Mouse (Mus musculus) midbrain, embryonic 13.5 days (tissue): ENCODE results near the gene Rer1. TPM values are rescaled to one million over a fixed set of nuclear protein-coding genes. Genes with fewer than 3 reads are reported as not detected.
"Not testable (repeated sequence)": the region's sequence is repeated elsewhere in the genome, so short reads cannot be mapped to it uniquely, and the experiment has no call there.

Source experiments
- ATAC-seq: fragments of 200-750 bp; cut with Nextera tagmentation; 2 replicates; pipeline ENCODE4 v1.8.0; 2017; ENCODE audit warnings: mild to moderate bottlenecking, moderate TSS enrichment, moderate library complexity
- H3K27ac ChIP-seq: fragments of 300-500 bp; sonication (generic); 2 replicates; pipeline ENCODE4 v1.5.1; 2015; ENCODE audit warnings: inconsistent platforms, mild to moderate bottlenecking, moderate library complexity
- H3K27me3 ChIP-seq: fragments of 300-500 bp; sonication (generic); 2 replicates; pipeline ENCODE4 v1.6.1; 2015; ENCODE audit warnings: mild to moderate bottlenecking, inconsistent platforms
- H3K36me3 ChIP-seq: fragments of 300-500 bp; sonication (generic); 2 replicates; pipeline ENCODE4 v1.6.1; 2015; ENCODE audit warnings: mild to moderate bottlenecking, inconsistent platforms
- H3K4me1 ChIP-seq: fragments of 300-500 bp; sonication (generic); replicated peaks from 2 replicates; pipeline ENCODE4 v1.6.1; 2015; ENCODE audit warnings: inconsistent platforms
- H3K4me2 ChIP-seq: fragments of 300-500 bp; sonication (generic); replicated peaks from 2 replicates; pipeline ENCODE4 v1.6.1; 2015; ENCODE audit warnings: moderate library complexity, mild to moderate bottlenecking, inconsistent platforms
- H3K4me3 ChIP-seq: fragments of 300-500 bp; sonication (generic); replicated peaks from 2 replicates; pipeline ENCODE4 v1.5.1; 2015; ENCODE audit warnings: mild to moderate bottlenecking, inconsistent platforms
- H3K9ac ChIP-seq: fragments of 300-500 bp; sonication (generic); replicated peaks from 2 replicates; pipeline ENCODE4 v1.6.1; 2015; ENCODE audit warnings: mild to moderate bottlenecking, inconsistent platforms
- H3K9me3 ChIP-seq: fragments of 300-500 bp; sonication (generic); 2 replicates; pipeline ENCODE4 v1.6.1; 2016; ENCODE audit warnings: mild to moderate bottlenecking, inconsistent platforms
- WGBS: fragments of 180-500 bp; shearing (Covaris S2); methylation state at CpG from one replicate; pipeline ENCODE4 v1.1.7; 2015; 5-methylcytosine and 5-hydroxymethylcytosine counted together
- polyA plus RNA-seq: library from polyadenylated mRNA; unstranded; fragments of >200 nt; fragmentation: Nextera tagmentation; extraction: Ambion mirVana; gene quantifications from 2 replicates; pipeline ENCODE4 v1.2.1, GENCODE M21; 2015

The Rer1 gene
- polyA plus RNA-seq, 1 experiment from 2014 or later, result 121 TPM

DNA sequence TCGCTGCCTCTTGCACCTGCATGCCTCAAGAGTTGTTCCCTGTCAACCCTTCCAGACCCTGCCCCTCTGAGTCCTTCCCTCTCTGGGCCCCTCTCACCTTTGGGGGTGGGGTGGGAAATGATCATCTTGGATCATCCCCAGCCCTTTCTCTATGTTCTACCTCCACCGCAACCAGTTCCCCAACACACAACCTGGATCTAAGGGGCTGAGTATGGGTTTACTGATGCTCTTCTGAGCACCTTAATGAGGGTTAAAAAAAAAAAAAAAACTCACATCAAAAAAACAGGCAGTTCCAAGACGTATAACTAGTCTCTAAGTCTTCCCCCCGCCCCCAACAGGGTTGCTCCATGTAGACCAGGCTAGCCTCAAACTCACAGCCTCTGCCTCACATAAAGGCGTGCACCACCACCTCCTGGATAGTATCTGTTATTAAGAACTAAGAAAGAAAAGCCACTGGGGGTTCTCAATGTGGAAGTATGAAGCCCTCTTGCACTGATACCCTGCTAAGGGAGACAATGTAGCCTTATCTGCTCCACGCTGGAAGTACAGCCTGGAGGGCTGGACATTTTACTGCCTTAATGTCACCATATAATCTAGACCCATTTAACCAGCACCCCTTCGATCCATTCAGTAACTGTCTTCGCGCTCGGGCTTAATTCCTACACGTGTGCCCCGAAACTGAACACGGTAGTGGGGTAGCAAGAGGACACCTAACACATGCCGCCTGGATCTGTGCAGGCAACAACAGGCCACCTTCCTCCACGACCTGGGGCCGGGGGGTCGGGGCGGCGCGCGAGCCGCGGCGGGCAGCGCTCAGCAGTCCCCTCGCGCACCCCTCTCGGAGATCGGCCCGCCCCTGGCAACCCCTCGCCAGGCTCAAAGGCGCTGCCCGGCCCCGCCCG is 725 bp downstream of the Rer1 start:
- 7% methylated on average over 35 of the region's 35 CpGs for WGBS
- Histone ChIP-seq H3K27ac (peak overlapping the region; percentile 93), H3K4me1 (peaks cover 35% of the 10 kb centered on the region), H3K4me2 (peak overlapping the region; percentile 92), H3K9ac (peak overlapping the region; percentile 92), H3K27me3 (no peaks in the 10 kb centered on the region), H3K4me3 (peak overlapping the region; percentile 91), H3K9me3 (no peaks in the 10 kb centered on the region), H3K36me3 (peaks cover 37% of the 10 kb centered on the region)
- no peak; the same call in 1 of the 2 replicates for ATAC-seq

DNA sequence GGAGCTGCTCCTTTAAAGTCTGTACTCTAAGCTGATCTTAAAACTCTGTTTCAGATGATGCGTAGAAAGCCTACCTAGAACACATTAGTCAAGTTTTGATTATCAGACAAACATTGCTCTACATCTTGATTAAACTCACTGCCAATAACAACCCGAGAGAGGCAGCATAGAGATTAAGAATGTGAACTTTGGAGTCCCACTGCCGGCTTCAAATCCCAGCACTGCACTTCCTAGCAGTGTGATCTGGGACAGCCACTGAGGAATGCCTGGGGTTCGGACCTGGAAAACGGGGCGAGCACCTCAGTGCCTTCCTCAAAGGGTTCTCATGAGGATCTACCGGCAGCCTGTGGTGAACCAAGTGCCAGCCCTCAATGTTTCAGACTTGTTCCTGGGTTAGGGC is 1.8 kb downstream of the Rer1 start:
- Histone ChIP-seq H3K4me1 (peaks cover 35% of the 10 kb centered on the region), H3K36me3 (peaks cover 41% of the 10 kb centered on the region), H3K27ac (no peak overlapping the region), H3K4me2 (peak overlapping the region; percentile 92; the same call in 1 of the 2 replicates), H3K9me3 (no peaks in the 10 kb centered on the region), H3K4me3 (no peak overlapping the region), H3K27me3 (no peaks in the 10 kb centered on the region), H3K9ac (0 out of 2 replicates have a peak overlapping the region, but pooled peaks have one; percentile 92)
- WGBS, result 93% methylated on average over 7 of the region's 7 CpGs
- ATAC-seq, result no peak

DNA sequence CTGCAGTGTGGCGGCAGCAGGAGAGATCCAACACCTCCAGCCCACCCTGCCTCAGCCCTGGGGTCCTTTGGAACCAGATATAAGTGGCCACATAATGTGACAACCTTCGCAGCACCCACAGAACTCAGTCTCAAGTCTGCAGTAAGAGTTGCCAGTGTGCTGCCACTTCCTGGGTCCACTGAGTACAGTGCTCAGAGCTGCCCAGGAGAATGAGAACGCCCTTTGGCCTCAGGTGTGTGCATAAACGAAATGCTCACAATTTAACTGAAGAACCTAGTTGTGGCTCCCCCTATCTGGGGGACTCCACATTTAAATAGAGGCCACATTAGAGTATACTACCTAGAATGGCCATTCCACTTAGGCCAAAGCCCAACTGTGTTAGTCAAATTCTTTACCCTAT is 2.6 kb downstream of the Rer1 start:
- Histone ChIP-seq H3K9me3 (no peaks in the 10 kb centered on the region), H3K4me3 (no peak overlapping the region), H3K4me1 (peaks cover 35% of the 10 kb centered on the region), H3K36me3 (peaks cover 42% of the 10 kb centered on the region), H3K27me3 (no peaks in the 10 kb centered on the region), H3K9ac (0 out of 2 replicates have a peak overlapping the region, but pooled peaks have one; percentile 16), H3K4me2 (no peak overlapping the region), H3K27ac (no peak overlapping the region)
- 94% methylated on average over 4 of the region's 4 CpGs for WGBS
- ATAC-seq, result no peak

DNA sequence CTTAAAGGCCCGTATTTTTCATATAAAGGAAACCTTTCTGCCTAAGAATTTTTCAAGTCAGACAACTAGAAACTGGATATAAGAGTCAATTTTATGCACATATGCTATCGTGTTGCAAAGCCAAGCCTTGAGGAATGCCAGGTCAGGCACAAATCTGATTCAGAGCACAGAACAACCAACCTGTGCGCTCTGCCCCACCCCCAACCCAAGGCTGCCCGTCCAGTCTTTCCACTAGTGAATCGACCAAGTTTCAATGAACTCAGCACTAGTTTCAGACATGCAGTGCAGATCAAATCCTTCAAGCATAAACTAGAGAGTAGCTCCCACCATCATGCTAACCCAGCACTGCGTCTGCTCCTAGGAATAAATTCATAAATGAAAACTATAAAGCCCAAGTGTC is 6.5 kb downstream of the Rer1 start:
- Histone ChIP-seq H3K9ac (no peak overlapping the region), H3K4me3 (no peak overlapping the region), H3K4me1 (peaks cover 17% of the 10 kb centered on the region), H3K27ac (no peak overlapping the region), H3K9me3 (no peaks in the 10 kb centered on the region), H3K36me3 (peaks cover 78% of the 10 kb centered on the region), H3K27me3 (no peaks in the 10 kb centered on the region), H3K4me2 (no peak overlapping the region)
- no peak for ATAC-seq
- WGBS, result 94% methylated on average over 6 of the region's 6 CpGs

- H3K4me2 ChIP-seq, H3K9ac ChIP-seq, H3K4me3 ChIP-seq, ATAC-seq, H3K27ac ChIP-seq, H3K9me3 ChIP-seq, H3K4me1 ChIP-seq, H3K27me3 ChIP-seq: not testable (repeated sequence)
- H3K36me3 ChIP-seq, result peaks cover 87% of the 10 kb centered on the region
- 89% methylated on average over 10 of the region's 10 CpGs for WGBS
These were observed 7.4 kb downstream of the Rer1 start for GRCm38 (mm10) chr4:155078808-155079207.

DNA sequence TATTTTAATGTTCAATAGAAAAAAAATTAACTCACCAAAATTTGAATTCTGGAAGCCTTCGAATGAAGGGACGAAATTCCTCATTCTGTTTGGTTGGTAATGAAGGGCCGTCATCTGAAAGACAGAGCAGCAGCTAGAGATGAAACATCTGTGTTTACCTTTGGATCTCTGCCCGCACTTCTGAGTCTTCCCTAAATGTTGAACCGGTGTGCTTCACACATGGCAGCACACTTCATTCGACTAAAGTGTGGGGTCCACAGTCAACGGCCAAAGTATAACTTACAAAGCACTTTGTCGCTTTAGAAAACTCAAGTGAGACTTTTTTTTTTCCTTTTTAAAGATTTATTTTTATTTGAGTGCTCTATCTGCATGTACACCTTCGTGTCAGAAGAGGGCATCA is 9.5 kb downstream of the Rer1 start:
- peaks cover 92% of the 10 kb centered on the region for H3K36me3 ChIP-seq
- H3K4me2 ChIP-seq, result no peak overlapping the region
- H3K9me3 ChIP-seq, result no peaks in the 10 kb centered on the region
- no peaks in the 10 kb centered on the region for H3K4me1 ChIP-seq
- ATAC-seq, result no peak
- WGBS, result 94% methylated on average over 9 of the region's 9 CpGs
- H3K9ac ChIP-seq, result no peak overlapping the region
- no peaks in the 10 kb centered on the region for H3K27me3 ChIP-seq
- H3K4me3 ChIP-seq, result no peak overlapping the region
- no peak overlapping the region for H3K27ac ChIP-seq

- Histone ChIP-seq H3K36me3 (peaks cover 94% of the 10 kb centered on the region), H3K27me3 (no peaks in the 10 kb centered on the region), H3K4me1 (no peaks in the 10 kb centered on the region), H3K4me3 (no peak overlapping the region), H3K4me2 (no peak overlapping the region), H3K9ac (no peak overlapping the region), H3K27ac (no peak overlapping the region), H3K9me3 (no peaks in the 10 kb centered on the region)
- no peak for ATAC-seq
- WGBS, result 94% methylated on average over 2 of the region's 2 CpGs
These were observed 10.4 kb downstream of the Rer1 start for GRCm38 (mm10) chr4:155075813-155076212.

- Histone ChIP-seq H3K9ac (no peak overlapping the region), H3K4me3 (no peak overlapping the region), H3K27me3 (no peaks in the 10 kb centered on the region), H3K4me1 (no peaks in the 10 kb centered on the region), H3K27ac (no peak overlapping the region), H3K9me3 (no peaks in the 10 kb centered on the region), H3K4me2 (no peak overlapping the region), H3K36me3 (peaks cover 95% of the 10 kb centered on the region)
- no peak for ATAC-seq
- WGBS, result 89% methylated on average over 9 of the region's 9 CpGs
These were observed 11.0 kb downstream of the Rer1 start for GRCm38 (mm10) chr4:155075137-155075536.

GRCm38 (mm10) chr4:155074418-155074817 is 11.8 kb downstream of the Rer1 start:
- H3K27ac ChIP-seq, result no peak overlapping the region
- H3K36me3 ChIP-seq, result peaks cover 95% of the 10 kb centered on the region
- no peaks in the 10 kb centered on the region for H3K27me3 ChIP-seq
- no peak overlapping the region for H3K4me2 ChIP-seq
- no peak overlapping the region for H3K9ac ChIP-seq
- no peak for ATAC-seq
- H3K4me3 ChIP-seq, result no peak overlapping the region
- WGBS, result 87% methylated on average over 9 of the region's 9 CpGs
- H3K4me1 ChIP-seq, result no peaks in the 10 kb centered on the region
- H3K9me3 ChIP-seq, result no peaks in the 10 kb centered on the region

DNA sequence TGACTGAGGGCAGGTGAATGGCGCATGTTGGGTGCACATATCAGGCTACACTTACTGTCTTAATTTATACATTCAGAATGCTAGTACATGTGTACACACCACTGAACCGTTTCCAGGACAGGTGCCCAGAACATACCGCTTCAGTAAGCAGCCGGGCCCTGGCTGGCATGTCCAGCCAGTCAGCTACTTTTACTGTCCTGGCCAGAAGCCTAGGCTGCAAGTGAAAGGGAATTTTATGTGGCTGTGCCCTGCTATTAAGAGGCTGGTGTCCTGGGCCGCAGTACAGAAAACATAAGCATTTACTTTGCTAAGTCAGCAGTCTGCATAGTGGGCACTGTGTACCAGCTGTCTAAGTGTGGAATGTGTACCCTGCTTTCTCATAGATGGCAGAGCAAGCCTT is 15.3 kb downstream of the Rer1 start:
- Histone ChIP-seq H3K27me3 (no peaks in the 10 kb centered on the region), H3K27ac (no peak overlapping the region), H3K4me3 (no peak overlapping the region), H3K36me3 (peaks cover 75% of the 10 kb centered on the region), H3K9ac (no peak overlapping the region), H3K9me3 (no peaks in the 10 kb centered on the region), H3K4me1 (peaks cover 20% of the 10 kb centered on the region), H3K4me2 (no peak overlapping the region)
- WGBS, result 94% methylated on average over 5 of the region's 5 CpGs
- no peak for ATAC-seq

GRCm38 (mm10) chr4:155070199-155070598 is 16.0 kb downstream of the Rer1 start:
- H3K36me3 ChIP-seq, result peaks cover 67% of the 10 kb centered on the region
- H3K4me3 ChIP-seq, result no peak overlapping the region
- no peak for ATAC-seq
- no peaks in the 10 kb centered on the region for H3K27me3 ChIP-seq
- no peaks in the 10 kb centered on the region for H3K9me3 ChIP-seq
- no peak overlapping the region for H3K27ac ChIP-seq
- peaks cover 23% of the 10 kb centered on the region for H3K4me1 ChIP-seq
- WGBS, result 93% methylated on average over 13 of the region's 13 CpGs
- H3K9ac ChIP-seq, result no peak overlapping the region
- H3K4me2 ChIP-seq, result no peak overlapping the region

GRCm38 (mm10) chr4:155069191-155069590 is 17.0 kb downstream of the Rer1 start:
- Histone ChIP-seq H3K27me3 (no peaks in the 10 kb centered on the region), H3K36me3 (peaks cover 57% of the 10 kb centered on the region), H3K9me3 (no peaks in the 10 kb centered on the region), H3K4me2 (no peak overlapping the region), H3K9ac (no peak overlapping the region; the same call in 1 of the 2 replicates), H3K4me3 (no peak overlapping the region), H3K4me1 (peaks cover 23% of the 10 kb centered on the region), H3K27ac (no peak overlapping the region)
- 88% methylated on average over 6 of the region's 6 CpGs for WGBS
- ATAC-seq, result no peak
